Mouse (Mus musculus) T-helper 2 cell (primary cell): Measurements from ENCODE around the gene Plac9a.
"Not testable (repeated sequence)": the region's sequence is repeated elsewhere in the genome, so short reads cannot be mapped to it uniquely, and the experiment has no call there.

Experiments used
- in situ Hi-C: fragments of 300-600 bp; cut with MboI, MseI; formaldehyde crosslinking; loops from one replicate; pipeline ENCODE4 v1.15.1; 2025; ENCODE audit warnings: high pct_unique_total_duplicates

The Plac9a gene

DNA sequence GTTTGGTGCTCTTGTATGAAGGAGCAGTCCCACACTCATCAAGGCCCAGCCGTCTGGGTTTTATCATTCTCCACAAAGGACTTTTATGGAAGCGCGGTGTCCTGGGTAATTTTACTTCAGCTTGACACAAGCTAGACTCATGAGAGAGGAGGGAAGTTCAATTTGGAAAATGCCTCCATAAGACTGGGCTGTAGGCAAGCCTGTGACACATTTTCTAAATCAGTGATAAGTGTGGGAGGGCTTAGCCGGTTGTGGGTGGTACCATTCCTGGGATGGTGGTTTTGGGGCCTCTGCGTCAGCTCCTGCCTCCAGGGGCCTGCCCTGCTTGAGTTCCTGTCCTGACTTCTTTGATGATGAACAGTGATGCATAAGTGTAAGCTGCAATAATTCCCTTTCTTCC is 37.6 kb downstream of the Plac9a start:
- in situ Hi-C loops = no loop called here

- in situ Hi-C loops = no loop called here
Measured at GRCm38 (mm10) chr14:25863721-25864120, 39.2 kb downstream of the Plac9a start.

- in situ Hi-C loops = no loop called here
Measured at GRCm38 (mm10) chr14:25861771-25862530, 40.9 kb downstream of the Plac9a start.

DNA sequence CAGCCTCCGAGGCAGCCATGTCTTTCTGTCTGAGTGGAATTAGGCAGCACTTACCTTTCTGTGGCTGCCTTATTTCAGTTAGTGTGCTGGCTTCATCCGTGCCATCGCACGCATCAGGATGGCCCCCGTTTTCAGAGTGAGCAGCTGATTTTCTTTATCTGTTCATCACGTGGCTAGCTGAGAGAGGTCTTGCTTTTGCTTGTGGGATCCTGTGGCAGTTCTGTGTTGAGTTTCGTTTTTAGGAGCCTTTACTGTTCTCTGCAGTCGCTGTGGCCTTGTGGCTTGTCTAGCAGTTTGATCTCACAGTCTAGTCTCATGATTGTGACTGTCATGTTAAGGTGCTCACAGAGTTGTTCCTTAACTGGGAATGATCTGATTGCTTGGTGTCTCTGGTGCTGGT is 45.0 kb downstream of the Plac9a start:
- in situ Hi-C loops = no loop called here

DNA sequence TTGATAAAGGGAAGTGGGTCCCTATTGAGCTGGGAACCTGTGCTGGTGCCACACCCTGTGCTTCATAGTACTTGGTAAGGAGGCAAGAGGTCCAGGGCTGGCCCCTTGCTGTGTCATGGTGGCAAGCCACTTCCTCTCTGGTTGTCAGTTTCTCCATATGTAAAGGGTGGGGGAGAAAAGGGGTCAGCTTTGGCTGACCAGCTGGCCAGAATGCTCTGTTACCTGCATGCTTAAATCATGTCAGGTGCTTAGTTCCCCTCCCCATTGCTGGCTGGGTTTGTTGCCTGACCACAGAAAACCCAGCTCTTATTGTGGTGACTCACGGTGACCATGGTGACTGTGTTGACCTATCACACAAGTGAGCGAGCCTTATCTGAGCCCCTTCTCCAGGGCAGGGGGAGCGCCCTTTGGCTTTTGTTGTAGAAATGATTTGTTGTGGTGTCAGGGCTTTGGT is 45.7 kb downstream of the Plac9a start:
- in situ Hi-C loops = no loop called here

- in situ Hi-C loops = no loop called here
Measured at GRCm38 (mm10) chr14:25855241-25855885, 47.5 kb downstream of the Plac9a start.

DNA sequence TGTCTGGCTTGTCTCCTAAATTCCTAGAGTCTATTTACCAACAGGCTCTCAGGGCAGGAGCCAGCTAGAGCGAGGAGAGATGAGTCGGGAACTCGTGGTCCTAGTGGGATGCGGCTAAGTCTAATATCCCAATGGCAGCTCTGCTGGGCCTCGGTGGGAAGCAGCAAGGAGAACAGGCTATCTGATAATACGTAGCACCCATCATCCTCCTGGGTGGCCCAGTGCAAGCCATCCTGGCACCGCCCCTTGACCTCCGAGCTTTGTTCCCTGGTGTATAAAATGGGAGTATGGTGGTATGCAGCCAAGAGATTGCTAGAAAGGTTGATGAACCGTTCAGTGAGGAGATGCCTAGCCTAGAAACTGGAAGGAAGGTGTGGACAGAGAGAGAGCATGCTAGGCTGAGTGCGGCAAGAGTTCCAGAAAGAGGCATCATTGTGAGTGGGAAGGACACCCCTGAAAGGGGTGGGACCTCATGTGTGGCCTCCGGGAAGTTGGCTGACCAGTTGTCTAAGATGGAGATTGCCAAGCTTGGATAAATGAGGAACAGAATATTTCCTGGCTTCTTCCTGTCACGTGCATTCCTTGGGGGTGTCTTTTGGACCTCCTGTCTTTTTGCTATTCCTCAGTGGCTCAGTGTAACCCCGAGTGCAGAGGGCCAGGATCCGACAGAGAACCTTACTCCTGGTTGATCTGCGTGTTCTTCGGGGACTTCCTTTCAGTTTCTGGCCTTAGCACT is 49.0 kb downstream of the Plac9a start:
- in situ Hi-C loops = no loop called here

GRCm38 (mm10) chr14:25853295-25853694 is 49.6 kb downstream of the Plac9a start:
- in situ Hi-C loops = no loop called here

- in situ Hi-C loops = no loop called here
Measured at GRCm38 (mm10) chr14:25852121-25852561, 50.8 kb downstream of the Plac9a start.

GRCm38 (mm10) chr14:25851189-25851588 is 51.7 kb downstream of the Plac9a start:
- in situ Hi-C loops = no loop called here

GRCm38 (mm10) chr14:25850433-25850832 is 52.5 kb downstream of the Plac9a start:
- in situ Hi-C loops = no loop called here

GRCm38 (mm10) chr14:25848708-25849107 is 54.2 kb downstream of the Plac9a start:
- in situ Hi-C loops = not testable (repeated sequence)

DNA sequence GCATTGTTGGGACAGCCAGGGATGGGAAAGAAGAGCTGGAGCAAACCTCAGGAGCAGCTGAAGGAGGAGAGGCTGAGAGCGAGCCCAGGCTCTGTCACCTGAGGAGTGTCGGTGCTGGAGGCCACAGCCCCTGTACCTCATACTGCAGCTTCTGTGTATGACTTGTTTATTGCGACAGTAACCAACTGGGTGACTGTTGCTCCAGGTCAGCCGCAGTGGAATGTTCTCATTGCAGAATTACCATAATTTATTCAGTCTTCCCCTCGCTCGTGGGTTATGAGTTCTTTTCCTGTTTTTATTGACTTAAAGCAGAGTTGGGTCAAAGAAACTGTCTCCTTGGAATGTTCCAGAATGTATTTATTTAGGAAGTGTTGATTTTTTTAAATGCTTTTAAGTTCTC is 54.7 kb downstream of the Plac9a start:
- in situ Hi-C loops = no loop called here

DNA sequence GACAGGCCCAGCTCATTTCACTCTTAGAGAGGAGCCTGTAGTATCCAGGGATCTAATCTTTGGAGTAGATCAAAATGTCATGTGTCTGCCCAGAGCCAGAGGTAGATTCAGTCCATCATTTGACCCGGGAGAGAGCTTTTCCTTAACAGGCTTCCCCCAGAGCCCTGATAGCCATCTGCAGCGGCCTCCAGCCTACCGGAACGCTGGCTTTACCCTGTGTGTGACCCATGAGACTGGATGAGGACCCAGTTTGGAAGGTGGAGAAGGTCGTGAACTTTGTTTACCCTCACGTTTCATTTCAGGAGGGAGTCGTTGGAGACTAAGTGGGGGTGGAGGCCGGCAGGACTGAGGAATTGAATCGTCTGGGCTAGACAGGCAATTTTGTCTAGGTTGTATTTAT is 55.2 kb downstream of the Plac9a start:
- in situ Hi-C loops = no loop called here

- in situ Hi-C loops = no loop called here
Measured at GRCm38 (mm10) chr14:25846516-25846915, 56.4 kb downstream of the Plac9a start.

DNA sequence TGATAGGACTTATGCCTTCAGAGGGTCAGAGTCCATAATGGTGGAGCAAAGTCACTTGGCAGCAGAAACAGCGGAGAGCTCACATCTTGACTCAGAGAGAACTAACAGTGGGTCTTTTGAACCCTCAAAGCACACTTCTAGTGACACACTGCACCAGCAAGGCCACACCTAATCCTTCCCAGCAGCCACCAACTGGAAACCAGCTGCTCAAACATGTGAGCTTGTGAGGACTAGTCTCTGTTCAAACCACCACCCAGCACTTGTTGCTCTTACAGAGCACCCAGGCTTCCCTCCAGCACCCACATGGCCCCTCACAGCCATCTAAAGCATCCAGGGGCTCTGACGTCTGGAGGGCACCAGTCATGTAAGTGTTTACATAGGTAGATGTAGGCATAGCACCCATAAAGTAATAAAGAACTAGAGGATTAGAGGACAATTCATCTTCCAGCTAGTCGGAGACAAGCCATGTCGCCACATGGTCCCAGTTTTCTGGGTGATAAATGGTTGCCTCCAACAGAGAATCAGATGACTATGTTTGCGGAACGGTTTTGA is 57.0 kb downstream of the Plac9a start:
- in situ Hi-C loops = no loop called here

DNA sequence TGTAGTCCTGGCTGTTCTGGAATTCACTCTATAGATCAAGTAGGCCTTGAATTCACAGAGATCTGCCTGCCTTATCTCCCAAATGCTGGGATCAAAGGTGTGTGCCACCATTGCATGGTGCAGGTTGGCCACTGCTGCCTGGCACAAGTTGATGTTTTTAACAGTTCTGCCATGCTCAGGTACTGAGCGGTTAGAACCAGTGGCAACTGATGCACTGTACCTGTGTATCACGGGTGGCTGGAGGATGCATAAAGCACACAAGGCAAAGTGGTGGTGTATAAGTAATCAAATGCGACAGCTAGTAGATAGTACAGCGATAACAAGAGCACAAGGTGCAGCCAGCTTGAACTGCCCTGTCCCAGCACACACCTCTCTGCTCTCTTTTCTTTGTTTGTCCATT is 58.5 kb downstream of the Plac9a start:
- in situ Hi-C loops = no loop called here

- in situ Hi-C loops = no loop called here
Measured at GRCm38 (mm10) chr14:25842688-25843003, 60.3 kb downstream of the Plac9a start.

DNA sequence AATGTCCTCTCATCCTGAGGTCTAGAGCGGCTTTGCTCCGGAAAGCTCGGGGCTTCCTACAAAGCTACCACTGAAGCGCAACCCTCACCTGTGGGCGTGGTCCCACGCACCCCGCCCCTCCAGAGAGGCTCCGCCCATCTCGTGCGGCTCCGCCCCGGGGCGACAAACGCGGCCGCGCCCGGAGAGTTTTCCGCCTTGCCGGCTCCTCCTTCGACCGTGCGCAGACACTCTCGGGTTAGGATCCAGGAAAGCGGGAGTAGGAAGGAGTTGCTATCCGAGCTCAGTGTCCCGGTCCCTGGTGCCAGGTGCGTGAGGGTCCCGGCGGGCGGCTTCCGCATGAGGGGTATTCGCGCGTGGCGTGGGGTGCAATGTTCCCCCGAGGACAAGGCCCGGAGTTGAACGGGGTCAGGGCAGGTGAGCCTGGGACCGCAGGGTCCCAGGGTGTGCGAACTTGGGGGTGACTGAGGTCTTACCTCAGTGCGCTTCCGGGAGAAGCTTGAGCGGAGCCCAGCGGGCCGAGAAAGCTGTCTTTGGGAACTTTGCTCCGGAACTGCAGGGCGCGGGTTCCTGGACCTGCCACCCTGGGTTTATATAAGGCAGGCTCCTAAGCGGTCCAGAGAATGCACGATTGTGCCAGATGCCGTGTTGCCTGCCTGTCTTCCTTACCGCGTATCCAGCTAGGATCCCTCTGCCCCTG is 60.8 kb downstream of the Plac9a start, which contains the start of gene Anxa11:
Gene Anxa11 (plus strand): TSS at position 166 of the 697 bp plus-strand sequence.
- in situ Hi-C loops = no loop called here

DNA sequence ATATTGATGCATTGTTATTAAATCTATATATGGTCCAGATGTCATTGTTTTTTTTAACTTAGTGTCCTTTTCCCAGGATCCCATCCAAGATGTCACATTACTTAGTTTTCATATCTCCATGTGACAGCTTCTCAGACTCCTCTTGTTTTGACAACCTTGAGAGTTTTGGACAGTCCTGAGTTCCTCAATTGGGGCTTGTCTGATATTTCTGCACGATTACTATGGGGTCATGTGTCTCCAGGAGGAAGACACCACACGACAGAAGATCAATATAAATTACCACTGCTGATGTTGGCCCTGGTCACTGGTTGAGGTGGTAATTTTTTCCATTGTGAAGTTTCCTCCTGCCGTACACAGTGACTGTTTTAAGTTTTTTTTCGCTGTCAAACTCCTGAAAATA is 61.3 kb downstream of the Plac9a start:
- in situ Hi-C loops = no loop called here

GRCm38 (mm10) chr14:25840961-25841360 is 61.9 kb downstream of the Plac9a start:
- in situ Hi-C loops = no loop called here

DNA sequence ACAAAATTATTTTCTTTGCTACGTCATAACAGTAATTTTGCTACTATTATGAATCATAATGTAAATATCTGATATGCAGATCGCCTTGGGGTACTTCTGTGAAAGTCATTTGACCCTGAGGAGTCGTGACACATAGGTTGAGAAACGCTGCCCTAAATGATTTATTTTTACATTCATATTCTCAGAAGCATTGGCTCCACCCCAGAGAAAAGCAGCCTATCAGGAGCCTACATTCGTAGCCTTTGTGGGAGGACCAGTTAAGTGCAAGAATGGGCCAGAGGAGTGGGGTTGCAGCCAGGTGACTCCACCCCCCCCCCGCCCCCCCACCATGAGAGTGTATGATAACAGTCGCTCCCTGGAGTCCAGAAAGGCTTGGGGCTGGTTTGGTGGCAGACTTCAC is 63.1 kb downstream of the Plac9a start:
- in situ Hi-C loops = no loop called here
